14 mouse cellular contexts compared by ENCODE assay signal in the genomic region with DNA sequence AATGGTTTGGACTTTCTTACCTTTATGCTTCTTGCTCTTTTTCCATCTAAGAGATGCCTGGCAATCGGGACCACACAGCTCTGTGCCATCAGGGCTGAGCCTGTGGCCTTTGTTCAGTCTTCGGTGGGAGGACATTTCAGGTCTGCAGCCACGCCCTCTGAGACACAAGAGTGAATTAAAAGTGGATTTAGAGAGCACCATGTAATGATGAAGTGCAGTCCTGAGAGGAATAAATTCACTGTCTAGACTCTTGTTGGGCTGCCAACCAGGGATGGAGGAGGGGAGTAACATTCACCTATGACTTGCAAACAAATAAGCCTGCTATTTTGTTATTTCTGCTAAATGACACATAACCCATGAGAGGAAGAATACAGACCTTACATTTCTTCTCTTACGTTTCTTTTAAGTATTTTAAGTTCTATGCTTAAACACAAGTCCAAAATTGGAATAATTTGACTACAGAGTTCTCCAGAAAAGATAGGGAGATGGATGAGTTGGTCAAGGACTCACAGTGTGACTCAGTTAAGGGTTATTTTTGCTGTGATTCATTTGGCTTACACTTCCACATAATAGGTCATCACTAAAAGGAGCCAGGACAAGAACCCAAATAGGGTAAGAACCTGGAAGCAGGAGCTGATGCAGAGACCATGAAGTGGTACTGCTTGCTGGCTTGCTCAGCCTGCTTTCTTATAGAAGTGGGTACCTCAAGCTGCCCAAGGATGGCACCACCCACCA.
"Had no signal": no experiment of that assay in that cellular context is flagged by ENCODE, and none has a peak within 500 bp of the region (broad histone marks: within the 10 kb centered on the region; RNA-seq: fewer than 3 reads in every experiment).

No protein-coding gene starts in this region.

- H3K36me3 ChIP-seq: limb, embryonic 10.5 days; liver, embryonic 15.5 days; midbrain, embryonic 12.5 days; neural tube, embryonic 15.5 days had no signal

- H3K4me3 ChIP-seq: left cerebral cortex, adult 2 months; limb, embryonic 10.5 days; liver, embryonic 15.5 days; megakaryocyte, embryonic 14.5 days; midbrain, embryonic 12.5 days; neural tube, embryonic 15.5 days had no signal

- H3K27me3 ChIP-seq: liver, embryonic 15.5 days; neural tube, embryonic 15.5 days had no signal

- H3K9me3 ChIP-seq: limb, embryonic 10.5 days; liver, embryonic 15.5 days; megakaryocyte, embryonic 14.5 days; midbrain, embryonic 12.5 days; neural tube, embryonic 15.5 days had no signal

- ATAC-seq: lung, postnatal 0 days had no signal

- H3K27ac ChIP-seq: left cerebral cortex, adult 2 months; limb, embryonic 10.5 days; liver, embryonic 15.5 days; macrophage; midbrain, embryonic 12.5 days; neural tube, embryonic 15.5 days had no signal

- H3K4me1 ChIP-seq: liver, embryonic 15.5 days; megakaryocyte, embryonic 14.5 days had no signal

- H3K9ac ChIP-seq: liver, embryonic 15.5 days; midbrain, embryonic 12.5 days; neural tube, embryonic 15.5 days had no signal

- H3K4me2 ChIP-seq: liver, embryonic 11.5 days; liver, embryonic 15.5 days; midbrain, embryonic 12.5 days; neural tube, embryonic 15.5 days had no signal

- DNase-seq: kidney, postnatal 25 days; lung, adult 2 months; right cerebral cortex, adult 18-20 months; right cerebral cortex, postnatal 25 days; thymus, postnatal 4 days had no signal
